Comparison of ENCODE assay signal across 18 mouse cellular contexts in the genomic region with DNA sequence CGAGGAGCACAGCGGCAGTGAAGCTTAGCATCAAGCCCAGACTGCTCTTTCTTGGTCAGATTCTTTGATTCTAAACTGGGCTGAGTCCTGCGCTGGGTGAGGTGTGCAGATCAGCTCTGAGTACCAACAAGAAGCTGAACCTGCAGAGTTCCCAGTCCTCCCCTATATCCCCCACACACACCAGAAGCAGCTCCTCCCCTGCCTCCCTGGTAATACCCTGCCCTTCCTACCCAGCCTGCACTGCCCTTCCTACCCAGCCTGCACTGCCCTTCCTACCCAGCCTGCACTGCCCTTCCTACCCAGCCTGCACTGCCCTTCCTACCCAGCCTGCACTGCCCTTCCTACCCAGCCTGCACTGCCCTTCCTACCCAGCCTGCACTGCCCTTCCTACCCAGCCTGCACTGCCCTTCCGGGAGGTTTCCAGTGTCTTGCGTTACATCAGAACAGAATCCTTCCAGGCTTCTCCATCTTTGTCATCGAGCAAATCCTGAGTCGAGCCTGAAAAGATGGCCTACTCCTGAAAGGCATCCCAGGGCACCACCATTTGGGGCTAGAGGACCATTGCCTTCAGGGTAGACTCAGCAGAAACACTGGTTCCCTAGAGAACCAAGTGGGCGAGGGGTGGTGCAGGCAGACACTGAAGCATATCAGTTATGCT. TPM values are rescaled to one million over a fixed set of nuclear protein-coding genes. Genes with fewer than 3 reads are reported as not detected.
DNase-seq lines count a peak whose midpoint lies in the region; TF ChIP-seq lines count a peak whose summit lies in the region.
"Not testable (repeated sequence)": the region's sequence is repeated elsewhere in the genome, so short reads cannot be mapped to it uniquely, and the experiment has no call there.
"Had no signal": no experiment of that assay in that cellular context is flagged by ENCODE, and none has a peak within 500 bp of the region (broad histone marks: within the 10 kb centered on the region; RNA-seq: fewer than 3 reads in every experiment).

No protein-coding gene starts in this region.

- peak; percentile 88 for TF ChIP-seq POLR2A in CH12.LX (IDR thresholded peaks at IDR 0.05; ENCODE audit: low read depth, low read length)
- TF ChIP-seq POLR2A in ES-Bruce4 (IDR thresholded peaks at IDR 0.05; ENCODE audit: insufficient read depth, low read length): not testable (repeated sequence)

- H3K4me1 ChIP-seq in CH12.LX (ENCODE audit: control insufficient read depth in 1 of 2, insufficient read depth in 2 of 2): peaks cover 13 to 31% of the 10 kb centered on the region in 2 experiments
- H3K4me1 ChIP-seq in ES-Bruce4 (ENCODE audit: control insufficient read depth, insufficient read depth, low read length); brown adipose tissue, adult 24 weeks (ENCODE audit: control insufficient read depth, insufficient read depth, insufficient read length, low read length): not testable (repeated sequence)

- H3K27ac ChIP-seq in CH12.LX (ENCODE audit: insufficient read depth, low read depth): peak overlapping the region; percentile 75
- H3K27ac ChIP-seq in ES-Bruce4 (ENCODE audit: insufficient read depth, low read length); brown adipose tissue, adult 24 weeks (replicated peaks; ENCODE audit: low read depth, low read length): not testable (repeated sequence)

- not testable (repeated sequence) for H3K27me3 ChIP-seq in CH12.LX (replicated peaks); ES-Bruce4 (ENCODE audit: control insufficient read depth, insufficient read depth, low read length, poor library complexity, severe bottlenecking)

- H3K4me3 ChIP-seq in CH12.LX (replicated peaks in 1 of 3; ENCODE audit: low read depth in 2 of 3, low read length in 2 of 3, poor library complexity in 1 of 3): peak overlapping the region; percentile 84 to 99 (median 88)
- peak overlapping the region; percentile 76 for H3K4me3 ChIP-seq in ES-Bruce4 (ENCODE audit: low read depth, low read length)
- H3K4me3 ChIP-seq in brown adipose tissue, adult 24 weeks (ENCODE audit: insufficient read depth, low read depth, low read length): peak overlapping the region; percentile 24

- peaks cover 18 to 53% of the 10 kb centered on the region in 2 experiments for H3K36me3 ChIP-seq in CH12.LX (replicated peaks in 1 of 2; ENCODE audit: control insufficient read depth in 1 of 2, insufficient read depth in 1 of 2, low read length in 1 of 2)
- not testable (repeated sequence) for H3K36me3 ChIP-seq in ES-Bruce4 (ENCODE audit: control insufficient read depth, insufficient read depth, low read length, poor library complexity, severe bottlenecking)

- DNase-seq in 416B (ENCODE audit: low read depth) (peak; percentile 79), CH12.LX (ENCODE audit: extremely low read depth) (peak; percentile 81), MN1 (ENCODE audit: low spot score) (peak; percentile 73), adipocyte (ENCODE audit: low spot score) (peak; percentile 56)
- DNase-seq in heart, adult 11 months: peak; percentile 68

- peak overlapping the region; percentile 43 for H3K4me2 ChIP-seq in CH12.LX (ENCODE audit: insufficient read depth, low read depth, poor library complexity, severe bottlenecking)

- not testable (repeated sequence) for H3K9me3 ChIP-seq in CH12.LX (replicated peaks; ENCODE audit: low read length); ES-Bruce4 (replicated peaks; ENCODE audit: control insufficient read depth, insufficient read depth, low read length, poor library complexity, severe bottlenecking)

- TF ChIP-seq CTCF in CH12.LX (conservative IDR thresholded peaks at IDR 0.05 in 1 of 2, IDR thresholded peaks at IDR 0.05 in 1 of 2; ENCODE audit: low read depth in 2 of 2, low read length in 2 of 2); ES-Bruce4 (IDR thresholded peaks at IDR 0.05; ENCODE audit: low read depth, low read length): not testable (repeated sequence)

- peak overlapping the region; percentile 93 for H3K9ac ChIP-seq in CH12.LX (ENCODE audit: insufficient read depth, low read depth)
- H3K9ac ChIP-seq in ES-Bruce4 (ENCODE audit: low read depth, poor library complexity, severe bottlenecking): not testable (repeated sequence)

- dilution Hi-C loops in CH12.LX (cut with MboI; ENCODE audit: extremely low pct_ligation_motif_present, extremely low pct_unique_long_range_greater_than_20kb, low sequenced_read_pairs): not testable (repeated sequence)

- not testable (repeated sequence) for H3K79me2 ChIP-seq in CH12.LX (replicated peaks; ENCODE audit: control insufficient read depth, extremely low read depth, insufficient read depth, poor library complexity, severe bottlenecking)

- in situ Hi-C loops in CH12.LX (cut with MboI; ENCODE audit: low pct_ligation_motif_present, low pct_unique_long_range_greater_than_20kb, low sequenced_read_pairs): not testable (repeated sequence)

- not testable (repeated sequence) for TF ChIP-seq RAD21 in CH12.LX (IDR thresholded peaks at IDR 0.05; ENCODE audit: low read depth, low read length)

- TF ChIP-seq EP300 in CH12.LX (IDR thresholded peaks at IDR 0.05; ENCODE audit: low read length); ES-Bruce4 (IDR thresholded peaks at IDR 0.05; ENCODE audit: insufficient read depth, low read depth, low read length): not testable (repeated sequence)

TF ChIP-seq in CH12.LX, 34 proteins besides CTCF, POLR2A, EP300 and RAD21:
- peak; percentile 79 for TF ChIP-seq TBP (conservative IDR thresholded peaks at IDR 0.05; ENCODE audit: low read depth, low read length)
- peak; percentile 92; the same call in 1 of the 2 replicates for TF ChIP-seq POLR2AphosphoS2 (IDR thresholded peaks at IDR 0.05; ENCODE audit: low read depth, low read length)
- peak; percentile 93 for TF ChIP-seq ELF1 (IDR thresholded peaks at IDR 0.05; ENCODE audit: low read depth, low read length)
- TF ChIP-seq NELFE (IDR thresholded peaks at IDR 0.05; ENCODE audit: low read depth, low read length): peak; percentile 77
- peak; percentile 67; the same call in 1 of the 2 replicates for TF ChIP-seq SIN3A (IDR thresholded peaks at IDR 0.05; ENCODE audit: low read length)
- peak; percentile 38; the same call in 1 of the 2 replicates for TF ChIP-seq MEF2A (IDR thresholded peaks at IDR 0.05; ENCODE audit: borderline replicate concordance, low read depth, low read length)
- TF ChIP-seq IRF4 (IDR thresholded peaks at IDR 0.05; ENCODE audit: low read depth, low read length): peak; percentile 43; the same call in 1 of the 2 replicates
- peak; percentile 86; the same call in 1 of the 2 replicates for TF ChIP-seq KAT2A (IDR thresholded peaks at IDR 0.05; ENCODE audit: insufficient replicate concordance, low read length)
- peak; percentile 84; the same call in 1 of the 2 replicates for TF ChIP-seq ZMIZ1 (IDR thresholded peaks at IDR 0.05; ENCODE audit: low read depth, low read length)
- peak; percentile 48; the same call in 1 of the 2 replicates for TF ChIP-seq MYC (IDR thresholded peaks at IDR 0.05; ENCODE audit: low read depth, low read length)
- TF ChIP-seq GABPA (IDR thresholded peaks at IDR 0.05; ENCODE audit: insufficient replicate concordance, low read depth, low read length): peak; percentile 49; the same call in 1 of the 2 replicates
- TF ChIP-seq MAX (IDR thresholded peaks at IDR 0.05; ENCODE audit: low read length): peak; percentile 42; the same call in 1 of the 2 replicates
- peak; percentile 53; the same call in 1 of the 2 replicates for TF ChIP-seq TCF12 (IDR thresholded peaks at IDR 0.05; ENCODE audit: low read depth, low read length)
- peak; percentile 90 for TF ChIP-seq HCFC1 (IDR thresholded peaks at IDR 0.05; ENCODE audit: low read depth, low read length)
TF ChIP-seq in CH12.LX: peak in this region for 14; not testable (repeated sequence) for 20.

RNA-seq across cellular contexts. Expression of gene AI854703, which starts 4.2 kb away (rescaled TPM):
- total RNA-seq in CH12.LX (2012; rRNA removed) (3.5 and 5.3 TPM in 2 replicates), CH12.LX (2014; rRNA removed) (2.1 TPM in 2 replicates)
- polyA plus RNA-seq in CH12.LX (2012; ENCODE audit: insufficient read length, low read depth) (3.1 and 4.8 TPM in 2 replicates), ES-Bruce4 (2011; ENCODE audit: insufficient read depth, insufficient read length, low read depth, missing spikeins) (0.29 and 0.36 TPM in 2 replicates)
- polyA plus RNA-seq in brown adipose tissue, adult 24 weeks (2012; ENCODE audit: insufficient read depth, insufficient read length, missing spikeins): 2.3 and 2.9 TPM in 2 replicates
- polyA plus RNA-seq: G1E had no signal

RNA-seq across cellular contexts. Expression of gene Zfp775, which starts 20.5 kb away (rescaled TPM):
- total RNA-seq in CH12.LX (2012; rRNA removed): 4.7 and 6.5 TPM in 2 replicates
- total RNA-seq in CH12.LX (2014; rRNA removed): 2.6 and 3.2 TPM in 2 replicates
- 3.3 and 3.5 TPM in 2 replicates for polyA plus RNA-seq in CH12.LX (2012; ENCODE audit: insufficient read length, low read depth)
- 3.2 and 6.0 TPM in 2 replicates for polyA plus RNA-seq in ES-Bruce4 (2011; ENCODE audit: insufficient read depth, insufficient read length, low read depth, missing spikeins)
- 1.2 and 2.3 TPM in 2 replicates for polyA plus RNA-seq in brown adipose tissue, adult 24 weeks (2012; ENCODE audit: insufficient read depth, insufficient read length, missing spikeins)
- polyA plus RNA-seq: G1E had no signal

RNA-seq across cellular contexts. Expression of gene Gimap8, which starts 24.7 kb away (rescaled TPM):
- total RNA-seq in CH12.LX (2012; rRNA removed): 27.9 and 28.5 TPM in 2 replicates
- 27.5 and 36.8 TPM in 2 replicates for total RNA-seq in CH12.LX (2014; rRNA removed)
- 21.6 and 22.1 TPM in 2 replicates for polyA plus RNA-seq in CH12.LX (2012; ENCODE audit: insufficient read length, low read depth)
- 0.31 TPM in 1 of 2 replicates, not detected in the other for polyA plus RNA-seq in ES-Bruce4 (2011; ENCODE audit: insufficient read depth, insufficient read length, low read depth, missing spikeins)
- polyA plus RNA-seq in brown adipose tissue, adult 24 weeks (2012; ENCODE audit: insufficient read depth, insufficient read length, missing spikeins): 3.4 and 5.1 TPM in 2 replicates
- polyA plus RNA-seq: G1E had no signal

RNA-seq across cellular contexts. Expression of gene Gm44965, which starts 28.6 kb away (rescaled TPM):
- total RNA-seq in CH12.LX (2012; rRNA removed) (not detected in 2 replicates), CH12.LX (2014; rRNA removed) (not detected in 2 replicates)
- polyA plus RNA-seq in CH12.LX (2012; ENCODE audit: insufficient read length, low read depth) (not detected in 2 replicates), ES-Bruce4 (2011; ENCODE audit: insufficient read depth, insufficient read length, low read depth, missing spikeins) (not detected in 2 replicates)
- not detected in 2 replicates for polyA plus RNA-seq in brown adipose tissue, adult 24 weeks (2012; ENCODE audit: insufficient read depth, insufficient read length, missing spikeins)
- total RNA-seq: adrenal gland, adult 2 months; adrenal gland, postnatal 25 days; forebrain, postnatal 0 days; G1E; gastrocnemius, adult 18-20 months had no signal
- polyA plus RNA-seq: activated CD4-positive, CD25-positive, alpha-beta regulatory T cell, adult 4 months; adrenal gland, adult 2 months; CD4-positive, CD25-positive, alpha-beta regulatory T cell, adult 4 months; embryonic facial prominence, embryonic 12.5 days; embryonic facial prominence, embryonic 14.5 days; forebrain, embryonic 13.5 days; forebrain, embryonic 15.5 days; forebrain, postnatal 0 days; G1E had no signal

RNA-seq across cellular contexts. Expression of gene Repin1, which starts 28.6 kb away (rescaled TPM):
- total RNA-seq in CH12.LX (2012; rRNA removed): 23.6 and 28.0 TPM in 2 replicates
- total RNA-seq in CH12.LX (2014; rRNA removed): 11.5 and 12.8 TPM in 2 replicates
- 9.7 and 10.7 TPM in 2 replicates for polyA plus RNA-seq in CH12.LX (2012; ENCODE audit: insufficient read length, low read depth)
- 12.5 and 13.3 TPM in 2 replicates for polyA plus RNA-seq in ES-Bruce4 (2011; ENCODE audit: insufficient read depth, insufficient read length, low read depth, missing spikeins)
- polyA plus RNA-seq in brown adipose tissue, adult 24 weeks (2012; ENCODE audit: insufficient read depth, insufficient read length, missing spikeins): 14.1 and 17.4 TPM in 2 replicates
- polyA plus RNA-seq: G1E had no signal

Comparison
In these comparisons a context has a peak if more than half of its experiments do, and no peak if none do; other contexts are left out.
1. H3K4me3 ChIP-seq: peak in every context shown above with its lines; median percentile 88 in CH12.LX; 76 in ES-Bruce4; 24 in brown adipose tissue, adult 24 weeks.